Mouse (Mus musculus) cerebellum, adult 11-12 months (tissue): ENCODE measurements around the gene Nop56.

Experiments used
- DNase-seq: peaks from one replicate; pipeline ENCODE4 v3.0.0; 2022

Nop56 gene

GRCm38 (mm10) chr2:130274149-130274861 is at the start of gene Nop56:
Nop56 (plus strand) TSS chr2:130274430.
- peak; percentile 99 for DNase-seq

DNA sequence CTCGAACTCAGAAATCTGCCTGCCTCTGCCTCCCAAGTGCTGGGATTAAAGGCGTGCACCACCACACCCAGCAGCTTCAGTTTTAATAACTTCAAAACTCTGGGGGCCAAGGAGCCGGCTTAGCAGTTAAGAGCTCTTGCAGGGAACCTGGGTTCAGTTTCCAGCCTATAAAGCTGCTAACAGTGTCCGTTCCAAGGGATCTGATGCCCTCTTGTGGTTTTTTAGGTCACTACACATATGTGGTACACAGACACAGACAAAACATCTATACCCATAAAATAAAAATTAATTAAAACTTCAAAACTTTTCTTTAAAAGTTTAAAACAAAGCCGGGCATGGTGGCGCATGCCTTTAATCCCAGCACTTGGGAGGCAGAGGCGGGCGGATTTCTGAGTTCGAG is 27.3 kb upstream of the Nop56 start:
- no peak for DNase-seq

GRCm38 (mm10) chr2:130248226-130248625 is 26.0 kb upstream of the Nop56 start:
- no peak for DNase-seq

DNA sequence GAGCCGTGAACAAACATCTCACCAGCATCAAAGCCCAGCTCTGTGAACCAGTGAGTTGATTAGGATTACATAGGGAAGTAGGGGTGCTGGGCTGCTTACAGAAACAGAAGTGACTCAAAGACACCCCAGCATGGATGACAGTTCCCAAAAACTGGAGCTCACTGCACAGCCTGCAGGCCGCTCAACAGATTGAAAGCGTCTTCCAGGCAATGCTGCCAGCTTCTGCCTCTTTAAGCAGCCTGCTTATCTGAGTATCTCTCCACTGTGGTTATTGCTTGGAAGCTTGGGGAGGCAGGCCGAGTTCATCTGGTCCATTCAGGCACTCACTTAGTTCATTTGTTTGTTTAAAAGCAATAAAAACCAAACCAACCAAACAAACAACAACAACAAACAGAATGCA is 17.5 kb upstream of the Nop56 start:
- DNase-seq, result no peak

DNA sequence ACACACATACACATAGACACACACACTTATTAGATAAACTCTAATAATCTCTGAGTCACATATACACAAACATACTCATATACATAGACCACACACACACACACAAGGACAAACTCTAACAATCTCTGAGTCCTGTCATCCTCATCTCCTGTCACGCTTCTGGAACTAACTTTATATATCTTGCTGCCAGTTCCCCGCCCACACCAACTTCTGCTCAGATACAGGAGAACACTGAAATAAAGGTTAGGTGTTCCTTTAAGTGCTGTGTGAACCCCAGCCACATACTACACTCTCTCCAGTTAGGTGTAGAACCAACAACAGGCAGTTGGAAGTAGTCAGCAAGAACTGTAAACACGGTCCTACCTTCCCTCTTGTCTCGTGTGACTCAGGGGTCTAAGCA is 13.4 kb upstream of the Nop56 start:
- DNase-seq, result no peak

- DNase-seq, result no peak
Observed at GRCm38 (mm10) chr2:130261914-130262313, 12.3 kb upstream of the Nop56 start.

- DNase-seq, result no peak
Observed at GRCm38 (mm10) chr2:130262398-130262797, 11.8 kb upstream of the Nop56 start.

DNA sequence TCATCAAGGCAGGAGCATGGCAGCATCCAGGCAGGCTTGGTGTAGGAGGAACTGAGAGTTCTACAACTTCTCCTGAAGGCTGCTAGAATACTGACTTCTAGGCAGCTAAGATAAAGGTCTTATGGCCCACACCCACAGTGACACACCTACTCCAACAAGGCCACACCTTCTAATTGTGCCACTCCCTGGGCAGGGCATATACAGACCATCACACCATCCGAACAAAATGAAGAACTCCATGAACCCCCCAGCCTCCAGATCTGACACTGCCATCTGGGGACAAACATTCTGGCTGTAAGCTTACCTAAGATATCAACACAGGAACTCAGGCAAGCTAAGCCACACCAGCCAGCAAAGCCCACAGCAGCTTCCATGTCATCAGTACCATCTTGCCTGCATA is 8.7 kb upstream of the Nop56 start:
- DNase-seq, result no peak

- no peak for DNase-seq
Observed at GRCm38 (mm10) chr2:130268074-130268473, 6.2 kb upstream of the Nop56 start.

DNA sequence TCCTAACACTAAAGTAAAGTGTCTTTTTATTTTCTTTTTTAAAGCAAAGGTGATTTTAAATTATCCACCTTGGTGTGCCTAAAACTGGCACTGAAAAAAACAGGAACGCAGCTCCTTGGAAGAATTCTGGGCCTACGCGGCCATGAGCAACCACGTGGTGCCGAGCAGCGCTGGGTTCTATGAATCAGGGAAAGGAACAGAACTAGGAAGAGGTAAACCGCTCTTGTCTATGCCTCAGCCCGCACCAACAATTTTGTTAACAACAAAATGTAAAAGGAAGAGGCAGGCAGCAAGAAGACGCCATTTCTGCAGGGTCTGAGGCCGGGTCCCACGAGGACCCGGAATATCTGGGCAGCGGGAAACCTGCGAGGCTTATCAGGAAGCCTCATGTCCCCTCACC is 498 bp upstream of the Nop56 start:
- DNase-seq, result no peak

DNA sequence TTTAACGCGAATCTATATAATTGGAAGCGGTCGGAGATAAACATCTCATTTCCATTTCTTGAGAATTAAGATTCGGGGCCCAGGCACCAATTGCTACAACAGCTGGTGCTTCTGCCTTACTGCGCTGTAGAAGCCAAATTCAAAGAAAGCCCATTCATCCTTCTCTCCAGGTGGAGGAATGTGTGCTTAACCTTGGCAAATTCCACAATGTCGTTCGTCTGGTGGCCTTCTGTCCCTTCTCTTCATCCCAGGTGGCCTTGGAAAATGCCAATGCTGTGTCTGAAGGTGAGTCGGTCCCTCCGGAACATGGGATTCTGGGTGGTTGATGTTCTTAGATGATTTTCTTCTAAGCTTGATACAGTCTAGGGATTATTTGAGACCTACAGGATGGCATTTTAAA is 632 bp downstream of the Nop56 start:
- DNase-seq, result no peak

DNA sequence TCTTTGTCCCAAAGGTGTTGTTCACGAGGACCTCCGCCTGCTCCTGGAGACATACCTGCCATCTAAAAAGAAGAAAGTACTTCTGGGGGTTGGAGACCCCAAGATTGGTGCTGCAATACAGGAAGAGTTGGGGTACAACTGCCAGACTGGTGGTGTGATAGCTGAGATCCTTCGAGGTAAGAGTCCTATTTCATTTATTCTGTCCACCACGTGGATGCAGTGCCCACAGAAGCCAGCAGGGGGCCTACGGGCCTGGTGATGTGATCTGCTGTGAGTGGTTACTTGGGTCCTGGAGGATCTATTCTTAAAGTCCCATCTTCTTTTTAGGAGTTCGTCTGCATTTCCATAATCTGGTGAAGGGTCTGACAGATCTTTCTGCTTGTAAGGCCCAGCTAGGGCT is 1.4 kb downstream of the Nop56 start:
- DNase-seq, result no peak

- DNase-seq, result no peak
Observed at GRCm38 (mm10) chr2:130279600-130280091, 5.4 kb downstream of the Nop56 start.

GRCm38 (mm10) chr2:130280224-130280623 is 6.0 kb downstream of the Nop56 start:
- DNase-seq, result no peak

GRCm38 (mm10) chr2:130280818-130281217 is 6.6 kb downstream of the Nop56 start:
- DNase-seq, result no peak

DNA sequence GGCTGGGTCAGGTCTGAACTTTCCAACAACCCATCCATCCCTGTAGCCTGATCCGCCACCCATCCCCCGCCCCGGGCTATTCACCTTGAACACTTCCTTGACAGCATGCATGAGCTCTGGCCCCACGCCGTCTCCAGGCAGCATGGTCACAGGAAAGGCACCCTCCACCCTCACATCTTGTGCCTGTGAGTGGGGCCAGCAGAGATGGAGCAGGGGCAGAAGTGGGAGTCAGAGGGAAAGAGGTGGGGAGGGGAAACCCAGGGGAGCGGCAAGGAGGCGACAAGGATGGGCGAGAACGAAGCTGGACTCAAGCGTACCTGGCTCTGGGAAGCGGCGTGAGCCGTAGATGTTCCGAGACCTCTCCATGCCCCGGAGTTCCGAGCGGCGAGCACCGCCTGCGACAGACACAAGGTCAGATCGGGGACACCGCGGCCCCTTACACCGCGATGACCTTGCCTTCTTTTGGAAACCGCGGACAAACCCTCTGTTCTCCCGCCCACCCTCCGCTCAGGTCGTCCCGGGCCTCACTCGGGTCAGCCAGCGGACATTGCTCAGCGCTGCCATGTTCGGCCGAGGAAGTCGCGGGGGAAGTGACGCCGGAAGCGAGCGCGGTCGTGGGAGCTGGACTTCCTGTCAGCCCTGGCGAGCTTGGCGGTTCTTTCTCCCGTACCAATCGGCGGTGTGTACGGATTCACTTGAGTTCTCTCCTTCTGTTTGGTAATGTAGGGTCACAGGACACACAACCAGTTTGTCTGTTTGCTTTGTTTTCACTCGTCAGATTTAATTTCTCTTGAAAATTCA is 9.8 kb downstream of the Nop56 start, which contains the start of gene Idh3b:
TSS of gene Idh3b (minus strand) at position 694 of the 801 bp plus-strand sequence.
- peak; percentile 85 for DNase-seq

- no peak for DNase-seq
Observed at GRCm38 (mm10) chr2:130289086-130289485, 14.9 kb downstream of the Nop56 start.

GRCm38 (mm10) chr2:130291434-130291833 is 17.2 kb downstream of the Nop56 start:
- DNase-seq, result peak; percentile 70

DNA sequence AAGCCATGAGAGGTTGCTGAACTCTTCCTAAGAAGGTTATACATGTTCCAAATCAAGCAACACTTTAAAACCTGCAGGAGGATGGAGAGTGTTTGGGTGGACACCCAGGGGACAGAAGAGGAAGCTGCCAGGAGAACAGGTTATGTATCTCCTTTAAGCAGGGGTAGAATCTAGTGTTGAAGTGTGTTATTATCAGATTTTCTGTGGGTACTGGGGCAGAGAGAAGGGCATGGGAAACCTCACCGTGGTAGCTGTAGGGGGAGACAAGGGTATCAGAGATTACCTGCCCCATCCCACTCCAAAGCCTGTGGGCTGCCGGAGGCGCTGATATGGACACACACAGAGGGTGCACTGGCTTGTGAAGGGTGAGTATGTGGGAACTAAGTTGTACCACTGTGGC is 18.8 kb downstream of the Nop56 start:
- DNase-seq, result no peak

DNA sequence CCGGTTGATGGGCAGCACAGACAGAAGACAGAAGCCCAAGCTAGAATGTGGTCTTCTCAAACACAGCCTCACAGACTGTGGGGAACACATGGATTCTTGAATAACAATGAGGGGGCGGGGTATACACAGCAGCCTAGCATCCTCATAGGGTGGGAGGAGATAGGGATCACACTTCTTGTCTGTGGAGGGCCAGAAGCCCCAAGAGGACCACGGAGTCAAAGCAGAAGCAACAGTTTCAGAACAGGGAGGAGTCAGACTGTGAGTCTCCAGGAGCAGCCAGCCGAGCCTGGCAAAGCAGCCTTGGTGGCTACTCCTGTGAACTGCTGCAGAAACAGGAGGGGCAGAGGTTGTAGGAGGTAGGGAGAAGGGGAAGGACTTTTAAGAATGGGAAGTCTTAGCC is 19.3 kb downstream of the Nop56 start:
- no peak for DNase-seq

DNA sequence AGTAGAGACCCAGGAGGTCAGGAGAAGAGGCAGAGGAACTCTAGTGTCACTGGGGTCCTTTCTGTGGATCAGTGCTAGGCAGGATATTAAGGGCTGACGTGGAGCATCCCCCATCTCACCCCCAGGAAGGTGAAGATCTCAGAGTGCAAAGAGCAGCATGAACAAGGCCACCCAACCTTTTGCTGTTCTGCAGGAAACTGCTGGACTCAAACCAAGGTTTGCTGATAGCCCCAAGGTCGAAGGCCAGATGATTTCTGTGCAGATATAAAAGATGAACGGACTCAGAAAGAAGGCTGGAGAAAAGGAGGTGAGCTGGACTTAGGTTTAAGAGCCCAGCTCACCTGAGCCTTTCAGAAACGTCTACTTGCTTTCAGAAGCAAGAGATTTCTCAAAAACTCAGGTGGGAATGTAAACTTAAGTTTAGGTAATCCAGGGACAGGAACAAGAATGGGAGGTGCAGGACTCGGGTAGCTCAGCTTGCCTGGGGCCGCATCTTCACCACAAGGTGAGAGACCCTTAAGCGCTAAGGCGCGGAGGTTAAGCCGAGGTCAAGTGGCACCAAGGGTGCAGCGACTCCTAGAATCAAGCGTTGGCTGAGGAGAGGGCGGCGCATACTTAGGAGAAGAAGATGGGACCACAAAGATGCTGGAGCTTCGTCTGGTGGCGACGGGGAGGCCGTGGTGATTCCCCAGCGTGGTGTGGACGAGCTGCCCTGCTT is 20.1 kb downstream of the Nop56 start:
- no peak for DNase-seq

DNA sequence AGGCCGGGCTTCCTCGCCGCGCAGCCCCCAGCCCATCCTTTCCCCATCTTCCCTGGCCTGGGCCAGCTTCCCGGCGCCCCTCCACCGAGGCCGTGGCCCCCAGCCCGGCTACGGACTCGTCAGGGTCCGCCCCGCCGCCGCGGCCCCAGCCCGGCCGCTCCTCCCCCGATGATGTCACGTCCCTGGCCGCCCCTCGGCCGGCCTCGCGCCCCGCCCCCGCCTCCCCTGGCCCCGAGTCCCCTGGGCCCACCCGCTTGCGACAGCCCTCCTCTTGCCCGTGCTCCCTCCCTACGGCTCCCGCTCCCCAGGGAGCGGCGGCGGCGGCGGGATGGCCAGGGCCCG is 20.7 kb downstream of the Nop56 start, which contains the start of gene Ebf4:
TSS of gene Ebf4 (plus strand) at position 234 of the 342 bp plus-strand sequence.
- no peak for DNase-seq

DNA sequence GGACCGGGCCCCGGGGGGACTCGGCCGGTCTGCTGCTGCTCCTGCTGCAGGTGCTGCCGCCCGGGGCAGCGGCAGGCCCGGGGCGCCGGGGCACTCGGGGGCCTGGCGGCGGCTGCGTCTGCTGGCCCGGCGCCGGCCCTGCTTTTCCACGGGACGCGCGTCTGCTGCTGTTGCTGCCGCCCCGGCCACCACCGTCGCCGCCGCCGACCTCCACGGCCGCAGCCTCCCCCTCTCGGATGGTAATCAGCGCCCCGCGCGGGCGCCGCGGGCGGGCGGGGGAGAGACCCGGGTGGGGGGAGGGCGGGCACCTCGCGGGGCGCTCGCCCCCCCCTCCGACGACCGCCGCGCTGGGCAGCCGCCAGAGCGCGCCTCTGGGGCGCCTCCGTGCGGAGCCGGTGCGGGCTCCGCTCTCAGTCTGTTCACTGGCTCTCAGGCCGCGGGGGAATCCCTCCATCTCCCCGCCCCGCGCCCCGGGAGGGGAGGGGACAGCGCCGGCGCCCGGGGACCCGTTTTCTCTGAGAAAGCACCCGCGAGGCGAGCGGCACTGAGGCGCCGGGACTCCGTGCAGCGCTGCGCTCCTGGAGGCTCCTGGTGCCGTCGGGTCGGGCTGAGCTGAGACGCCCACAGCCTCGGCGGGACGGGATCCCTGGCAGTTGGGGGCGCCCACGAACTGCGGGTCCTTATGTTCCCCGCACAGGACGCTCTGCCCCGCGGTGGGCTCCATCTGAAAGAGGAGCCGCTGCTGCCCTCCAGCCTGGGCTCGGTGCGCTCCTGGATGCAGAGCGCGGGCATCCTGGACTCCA is 21.3 kb downstream of the Nop56 start:
- no peak for DNase-seq
